Mouse (Mus musculus): ENCODE measurements around the gene Idh1. TPM values are rescaled to one million over a fixed set of nuclear protein-coding genes. Genes with fewer than 3 reads are reported as not detected.

Gene Idh1
- polyA plus RNA-seq, 1 experiment, result 86.8 TPM

DNA sequence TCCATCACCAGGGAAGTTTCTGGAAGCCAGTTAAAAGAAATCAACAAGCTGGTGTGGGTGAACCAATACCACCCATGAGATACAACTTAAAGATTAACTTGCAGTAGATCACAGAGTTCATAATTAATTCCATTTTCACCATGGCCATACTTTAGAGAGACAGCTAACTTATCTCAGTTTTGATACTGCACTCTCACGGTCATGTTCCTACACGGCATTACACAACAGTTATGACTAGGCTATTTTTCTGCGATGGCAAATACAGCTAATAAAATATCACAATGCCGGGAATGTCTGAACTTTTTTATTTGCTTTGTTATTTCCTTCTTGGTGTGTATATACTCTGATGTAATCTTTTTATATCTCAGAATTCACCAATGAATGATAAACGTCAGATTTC is 9.4 kb downstream of the Idh1 start:
- no peak for DNase-seq (ENCODE audit: low read depth)

DNA sequence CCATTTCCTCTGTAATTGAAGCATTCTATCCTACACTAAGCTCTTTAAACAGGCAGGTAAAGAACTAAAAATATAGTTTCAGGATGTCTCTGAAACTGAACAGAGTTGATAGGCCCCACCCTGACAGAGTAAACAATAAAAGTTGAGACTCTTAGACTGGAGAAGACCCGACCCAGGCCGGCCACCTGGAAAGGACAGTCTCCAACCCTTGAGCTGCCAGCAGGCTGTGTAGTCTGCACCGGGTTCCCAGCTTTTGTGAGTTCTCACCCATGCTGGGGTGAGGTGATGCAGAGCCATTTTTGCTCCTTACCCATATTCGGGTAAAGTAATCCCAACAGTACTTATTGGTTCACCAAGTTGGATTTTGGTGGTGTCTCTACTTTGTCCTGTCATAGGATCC is 10.1 kb downstream of the Idh1 start:
- no peak for DNase-seq (ENCODE audit: low read depth)

- DNase-seq (ENCODE audit: low read depth), result no peak
Observed at GRCm38 (mm10) chr1:65173716-65174115, 12.6 kb downstream of the Idh1 start.

GRCm38 (mm10) chr1:65171579-65171978 is 14.7 kb downstream of the Idh1 start:
- no peak for DNase-seq (ENCODE audit: low read depth)

DNA sequence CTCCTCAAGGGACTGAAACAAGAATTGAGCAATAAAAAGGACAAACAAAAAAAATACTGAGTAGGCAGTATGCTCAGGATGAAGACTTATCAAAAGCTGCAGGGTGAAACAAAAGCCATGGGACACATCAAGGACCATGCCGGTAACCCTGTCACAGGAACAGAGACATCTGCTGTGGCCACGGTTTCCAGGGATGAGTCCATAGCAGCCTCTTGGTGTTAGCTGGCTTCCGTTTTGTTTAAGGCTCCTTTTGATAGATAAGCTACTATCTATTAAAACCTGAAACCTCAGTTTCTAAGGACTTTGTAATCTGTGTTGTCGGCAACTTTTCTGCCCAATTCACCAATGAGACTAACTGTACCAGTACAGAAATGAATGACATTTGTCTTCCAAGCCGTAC is 16.4 kb downstream of the Idh1 start:
- DNase-seq (ENCODE audit: low read depth), result no peak

DNA sequence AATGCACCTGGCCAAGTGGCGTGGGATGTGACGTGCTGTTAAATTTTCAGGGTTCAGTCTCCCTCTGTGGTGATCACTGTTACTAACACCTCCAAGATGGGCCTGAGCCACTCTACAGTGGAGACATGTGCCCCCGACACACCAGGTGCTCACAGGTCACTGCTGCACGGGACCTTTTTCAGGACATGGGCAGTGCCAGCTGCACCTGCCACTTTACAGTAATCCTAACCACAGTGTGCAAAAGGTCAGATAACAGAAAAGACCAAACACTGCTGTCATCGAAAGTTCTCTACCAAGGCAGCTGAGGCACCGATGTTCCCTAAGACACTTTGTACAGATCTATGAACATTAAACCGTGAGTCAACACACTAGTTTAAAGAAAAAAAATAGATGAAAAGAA is 16.8 kb downstream of the Idh1 start:
- no peak for DNase-seq (ENCODE audit: low read depth)

GRCm38 (mm10) chr1:65167496-65167895 is 18.8 kb downstream of the Idh1 start:
- DNase-seq (ENCODE audit: low read depth), result no peak

DNA sequence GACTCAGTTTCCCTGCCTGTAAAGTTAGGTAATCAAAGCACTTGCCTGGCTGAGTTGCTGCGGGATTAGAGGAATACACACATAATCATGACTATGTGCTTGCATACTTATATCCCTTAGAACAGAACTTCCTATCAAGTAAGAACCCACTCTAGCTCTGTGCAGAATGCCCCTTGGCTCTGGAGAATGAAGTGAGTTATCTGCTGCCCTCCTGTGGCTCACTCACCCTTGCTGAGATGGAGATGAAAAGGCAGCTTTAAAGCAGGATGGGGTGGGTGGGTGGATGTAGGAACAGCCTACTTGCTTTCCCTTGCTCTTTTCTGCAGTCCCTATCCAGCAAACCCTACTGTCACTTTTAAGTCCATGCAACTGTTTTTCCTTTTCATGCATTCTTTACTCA is 24.1 kb downstream of the Idh1 start:
- no peak for DNase-seq (ENCODE audit: low read depth)

DNA sequence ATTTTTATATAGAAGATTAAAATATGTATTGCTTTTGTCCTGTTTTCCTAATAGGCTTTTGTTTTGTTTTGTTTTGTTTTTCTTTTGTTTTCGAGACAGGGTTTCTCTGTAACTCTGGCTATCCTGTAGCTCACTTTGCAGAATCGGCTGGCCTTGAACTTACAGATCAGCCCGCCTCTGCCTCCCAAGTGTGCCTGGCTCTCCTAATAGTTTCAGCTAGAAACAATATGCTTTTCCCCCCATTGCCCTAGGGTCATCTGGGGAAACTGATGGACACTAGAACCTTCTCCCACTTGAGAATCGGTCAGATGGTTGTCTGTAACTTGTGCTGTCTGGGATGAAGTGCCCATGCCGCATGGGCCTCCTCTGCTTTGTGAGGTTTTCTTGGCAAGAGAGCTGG is 30.2 kb downstream of the Idh1 start:
- no peak for DNase-seq (ENCODE audit: low read depth)

DNA sequence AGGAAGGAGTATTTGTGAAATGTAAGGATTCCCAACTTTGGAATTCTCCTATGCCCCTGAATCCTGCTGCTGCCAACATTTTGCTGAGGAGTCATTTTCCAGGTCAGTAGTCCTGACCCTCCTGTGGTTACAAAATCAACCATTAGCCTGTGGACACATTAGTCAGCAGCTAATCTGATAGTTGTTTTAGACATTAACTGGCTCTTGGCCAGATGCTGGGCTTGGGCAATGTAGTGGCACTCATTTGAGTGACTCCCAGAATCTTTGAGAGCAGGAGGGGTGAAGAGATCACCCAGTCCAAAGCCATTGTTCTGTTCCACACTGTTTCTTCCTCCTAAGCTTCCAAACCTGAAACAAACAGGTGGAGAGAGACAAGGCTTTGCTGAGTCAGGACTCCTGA is 31.5 kb downstream of the Idh1 start:
- DNase-seq (ENCODE audit: low read depth), result no peak

DNA sequence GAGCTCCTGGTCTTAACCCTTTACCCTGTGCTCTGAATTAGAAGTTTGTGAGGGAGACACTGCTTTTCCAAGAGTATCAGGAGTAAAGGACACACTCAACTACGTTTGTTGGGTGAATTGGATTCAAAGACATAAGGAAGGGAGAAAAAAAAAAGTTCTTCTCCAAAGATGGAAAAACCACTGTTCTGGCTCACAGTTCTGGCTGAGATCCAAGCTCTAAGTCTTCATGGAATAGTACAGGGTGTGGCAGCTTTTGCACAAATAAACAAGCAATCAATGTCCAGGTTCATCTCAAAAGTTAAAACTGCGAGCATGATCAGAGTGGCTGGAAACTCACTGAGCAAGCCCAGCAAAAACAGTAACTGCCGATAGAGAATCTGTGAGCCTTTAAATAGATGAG is 38.3 kb downstream of the Idh1 start:
- DNase-seq (ENCODE audit: low read depth), result no peak

DNA sequence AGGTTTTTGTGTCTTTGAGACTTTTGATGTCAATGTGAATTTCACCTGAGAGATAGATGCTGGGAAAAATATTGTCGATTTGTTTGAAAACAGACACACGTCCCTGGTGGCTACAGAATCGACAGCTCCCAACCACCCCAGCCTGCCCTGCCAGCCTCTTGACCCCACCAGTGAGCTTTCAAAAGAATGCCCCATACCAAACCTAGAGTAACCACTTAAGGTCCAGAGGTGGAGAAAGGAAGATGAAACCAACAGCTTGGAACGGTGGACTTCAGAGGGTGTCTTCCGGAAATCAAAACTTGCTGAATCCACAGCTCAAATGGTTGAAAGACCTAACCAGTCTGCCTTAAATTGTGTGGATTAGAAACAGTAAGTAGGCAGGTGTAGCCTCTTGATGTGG is 39.0 kb downstream of the Idh1 start:
- DNase-seq (ENCODE audit: low read depth), result no peak

DNA sequence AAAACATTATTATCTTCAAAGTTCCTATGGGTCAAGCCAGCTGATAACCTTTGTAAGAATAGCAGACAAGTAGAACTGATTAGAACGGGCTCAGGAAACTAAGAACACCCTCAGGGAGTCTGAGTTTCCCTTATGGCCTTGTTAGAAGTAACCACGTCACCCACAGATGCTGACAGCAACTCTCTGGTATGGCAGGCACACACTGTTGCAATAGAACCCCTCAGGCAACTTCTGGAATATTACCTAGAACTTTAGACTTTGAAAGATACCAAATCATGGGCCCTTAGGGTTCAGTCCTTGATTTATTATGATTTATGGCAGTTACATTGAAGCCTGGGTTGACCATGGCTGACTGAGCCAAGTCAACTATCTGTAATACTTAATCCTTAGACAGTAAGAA is 39.7 kb downstream of the Idh1 start:
- DNase-seq (ENCODE audit: low read depth), result no peak

GRCm38 (mm10) chr1:65144783-65145182 is 41.5 kb downstream of the Idh1 start:
- no peak for DNase-seq (ENCODE audit: low read depth)

- DNase-seq (ENCODE audit: low read depth), result no peak
Observed at GRCm38 (mm10) chr1:65137560-65137959, 48.7 kb downstream of the Idh1 start.

GRCm38 (mm10) chr1:65132833-65133232 is 53.5 kb downstream of the Idh1 start:
- no peak for DNase-seq (ENCODE audit: low read depth)

- DNase-seq (ENCODE audit: low read depth), result no peak
Observed at GRCm38 (mm10) chr1:65131671-65132070, 54.6 kb downstream of the Idh1 start.

DNA sequence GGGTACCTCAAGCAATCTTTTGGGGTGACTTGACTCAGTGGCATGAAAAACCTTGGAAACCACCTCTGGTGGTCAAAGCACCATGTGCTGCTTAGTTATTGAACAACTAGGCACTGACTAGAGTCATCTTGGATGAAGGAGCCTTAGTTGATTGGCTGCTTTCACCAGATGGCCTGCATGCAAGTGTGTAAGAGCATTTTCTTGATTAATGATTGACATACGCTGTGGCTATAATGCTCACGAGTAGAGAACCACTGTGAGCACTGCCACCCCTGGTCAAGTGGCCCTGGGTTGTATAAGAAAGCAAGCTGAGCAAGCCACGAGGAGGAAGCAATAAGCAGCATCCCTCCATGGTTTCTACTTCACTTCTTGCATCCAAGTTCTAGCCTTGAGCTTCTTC is 56.1 kb downstream of the Idh1 start:
- DNase-seq (ENCODE audit: low read depth), result no peak

- no peak for DNase-seq (ENCODE audit: low read depth)
Observed at GRCm38 (mm10) chr1:65129634-65130180, 56.6 kb downstream of the Idh1 start.

GRCm38 (mm10) chr1:65122574-65123372 is 63.5 kb downstream of the Idh1 start, which contains the start of gene D630023F18Rik:
D630023F18Rik (minus strand) TSS chr1:65123214.
- DNase-seq (ENCODE audit: low read depth), result no peak

GRCm38 (mm10) chr1:65119438-65119837 is 66.9 kb downstream of the Idh1 start, which contains the start of gene Gm28845:
Gm28845 (minus strand) TSS chr1:65119558.
- no peak for DNase-seq (ENCODE audit: low read depth)

GRCm38 (mm10) chr1:65118150-65118913 is 68.0 kb downstream of the Idh1 start:
- DNase-seq (ENCODE audit: low read depth), result no peak

Data from gonadal fat pad, adult 2 months (tissue).